Mouse (Mus musculus): ENCODE measurements at regions not wholly inside any gene's neighbourhood (a gene's known extent, or its start where the extent isn't known, plus 50 kb on each side); places are given as distances from the start of the nearest gene placed in this dataset.

- no peak for TF ChIP-seq TCF3 (IDR thresholded peaks at IDR 0.05; ENCODE audit: insufficient read length, low read depth)
- TF ChIP-seq MYOD1 (IDR thresholded peaks at IDR 0.05; ENCODE audit: control insufficient read depth in 1 of 3, insufficient read length in 2 of 3, low read depth in 2 of 3): no peak
- TF ChIP-seq POLR2A (IDR thresholded peaks at IDR 0.05; ENCODE audit: insufficient read length, low read depth): no peak
- no peak for TF ChIP-seq POLR2AphosphoS2 (IDR thresholded peaks at IDR 0.05; ENCODE audit: insufficient read length, low read depth)
Observed at GRCm38 (mm10) chr17:66232891-66233421, 109.6 kb downstream of the Ddx11 start.
